Mouse (Mus musculus) embryonic facial prominence, embryonic 14.5 days (tissue): ENCODE results near the gene Lpgat1. TPM values are rescaled to one million over a fixed set of nuclear protein-coding genes. Genes with fewer than 3 reads are reported as not detected.

ENCODE experiments used
- ATAC-seq: fragments of 200-750 bp; cut with Nextera tagmentation; 2 replicates; pipeline ENCODE4 v1.8.0; 2017; ENCODE audit warnings: low read depth, moderate number of reproducible peaks, moderate TSS enrichment
- DNase-seq: peaks from one replicate; pipeline ENCODE4 v3.0.0-alpha.2; 2015; ENCODE audit warnings: low spot score
- H3K27ac ChIP-seq: fragments of 300-500 bp; sonication (generic); replicated peaks from 2 replicates; pipeline ENCODE4 v1.5.1; 2014; ENCODE audit warnings: low read depth, mild to moderate bottlenecking, low read length, moderate library complexity
- H3K27me3 ChIP-seq: fragments of 300-500 bp; sonication (generic); replicated peaks from 2 replicates; pipeline ENCODE4 v1.6.1; 2014; ENCODE audit warnings: low read length; ENCODE audit not compliant: control insufficient read depth, insufficient read depth
- H3K36me3 ChIP-seq: fragments of 300-500 bp; sonication (generic); 2 replicates; pipeline ENCODE4 v1.6.1; 2014; ENCODE audit warnings: low read length, mixed read lengths; ENCODE audit not compliant: control insufficient read depth, insufficient read depth
- H3K4me1 ChIP-seq: fragments of 300-500 bp; sonication (generic); 2 replicates; pipeline ENCODE4 v1.6.1; 2014; ENCODE audit warnings: antibody characterized with exemption, low read length; ENCODE audit not compliant: control insufficient read depth, insufficient read depth
- H3K4me2 ChIP-seq: fragments of 300-500 bp; sonication (generic); 2 replicates; pipeline ENCODE4 v1.6.1; 2014; ENCODE audit warnings: low read depth, mild to moderate bottlenecking, low read length, moderate library complexity, mixed read lengths
- H3K4me3 ChIP-seq: fragments of 300-500 bp; sonication (generic); 2 replicates; pipeline ENCODE4 v1.5.1; 2014; ENCODE audit warnings: low read depth, mild to moderate bottlenecking, low read length
- H3K9ac ChIP-seq: fragments of 300-500 bp; sonication (generic); 2 replicates; pipeline ENCODE4 v1.6.1; 2014; ENCODE audit warnings: low read depth, mild to moderate bottlenecking, low read length, moderate library complexity, mixed read lengths
- H3K9me3 ChIP-seq: fragments of 300-500 bp; sonication (generic); 2 replicates; pipeline ENCODE4 v1.6.1; 2016; ENCODE audit warnings: low read length; ENCODE audit not compliant: control insufficient read depth
- WGBS: fragments of 180-500 bp; shearing (Covaris S2); extraction: QIAGEN DNeasy Blood & Tissue Kit; methylation state at CpG from one replicate; pipeline ENCODE4 v1.1.7; 2014; 5-methylcytosine and 5-hydroxymethylcytosine counted together
- polyA plus RNA-seq: library from polyadenylated mRNA; unstranded; fragments of >200 nt; fragmentation: Nextera tagmentation; extraction: Ambion mirVana; gene quantifications from 2 replicates; pipeline ENCODE4 v1.2.1, GENCODE M21; 2014

Lpgat1 gene
- polyA plus RNA-seq, 1 experiment from 2014 or later, result 35.8 TPM

DNA sequence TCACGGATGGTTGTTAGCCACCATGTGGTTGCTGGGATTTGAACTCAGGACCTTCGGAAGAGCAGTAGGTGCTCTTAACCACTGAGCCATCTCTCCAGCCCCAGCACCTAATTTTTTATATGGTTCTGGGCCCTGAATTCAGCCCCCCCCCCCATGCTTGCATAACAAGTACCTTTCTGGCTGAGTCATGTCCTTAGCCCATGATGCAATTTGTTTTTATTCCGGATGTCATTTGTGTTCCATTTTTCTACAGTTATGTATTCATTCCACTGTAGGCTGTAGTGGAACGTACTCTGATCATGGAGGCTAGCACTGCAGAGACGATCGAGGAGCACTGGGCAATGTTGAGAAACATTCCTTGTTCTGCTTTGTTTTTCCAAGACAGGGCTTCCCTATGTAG, 115.8 kb downstream of the Lpgat1 start:
- Histone ChIP-seq H3K9me3 (no peaks in the 10 kb centered on the region), H3K27ac (no peak overlapping the region), H3K36me3 (peaks cover 31% of the 10 kb centered on the region), H3K4me2 (no peak overlapping the region), H3K27me3 (no peaks in the 10 kb centered on the region), H3K9ac (no peak overlapping the region), H3K4me1 (no peaks in the 10 kb centered on the region), H3K4me3 (no peak overlapping the region)
- DNase-seq, result no peak
- 96% methylated on average over 6 of the region's 6 CpGs for WGBS
- ATAC-seq, result no peak

Other genes with a start within 250 kb of the Lpgat1 start
- gene Dtl, start 142.3 kb upstream of the Lpgat1 start, polyA plus RNA-seq, result 37.6 and 43.0 TPM in 2 replicates
- gene Ints7, start 142.2 kb upstream of the Lpgat1 start, polyA plus RNA-seq, result 31.1 and 39.1 TPM in 2 replicates
- 28.1 and 29.0 TPM in 2 replicates for gene Nek2, start 103.6 kb downstream of the Lpgat1 start, polyA plus RNA-seq
- 2.5 and 3.4 TPM in 2 replicates for gene Slc30a1, start 188.9 kb downstream of the Lpgat1 start, polyA plus RNA-seq